Mouse (Mus musculus) G1E (cell line): ENCODE measurements around the gene Ncapd2. TPM values are rescaled to one million over a fixed set of nuclear protein-coding genes. Genes with fewer than 3 reads are reported as not detected.

Experiments
- ATAC-seq: 2 replicates; pipeline ENCODE4 v1.8.0; 2016; ENCODE audit warnings: mild to moderate bottlenecking; ENCODE audit not compliant: insufficient number of reproducible peaks, poor library complexity, low FRiP score, severe bottlenecking; ENCODE audit errors: extremely low read depth
- DNase-seq: peaks from one replicate; pipeline ENCODE4 v3.0.0; 2012; ENCODE audit warnings: low spot score
- H3K27me3 ChIP-seq: 2 replicates; pipeline ENCODE4 v1.6.1; 2012; ENCODE audit warnings: mild to moderate bottlenecking, low read length, inconsistent platforms; ENCODE audit not compliant: insufficient read depth
- H3K36me3 ChIP-seq: replicated peaks from 2 replicates; pipeline ENCODE3; 2012; ENCODE audit warnings: mild to moderate bottlenecking, inconsistent platforms
- H3K4me1 ChIP-seq: 2 replicates; pipeline ENCODE4 v1.6.1; 2012; ENCODE audit warnings: low read depth, low read length, inconsistent platforms, mixed read lengths; ENCODE audit not compliant: insufficient read depth
- H3K4me3 ChIP-seq: 2 replicates; pipeline ENCODE4 v1.5.1; 2012; ENCODE audit warnings: low read depth, mild to moderate bottlenecking, inconsistent platforms, low read length, moderate library complexity, mixed read lengths
- H3K9me3 ChIP-seq: replicated peaks from 2 replicates; pipeline ENCODE4 v1.6.1; 2012; ENCODE audit warnings: inconsistent platforms
- CTCF ChIP-seq: IDR thresholded peaks from 2 replicates; pipeline ENCODE4 v1.5.1; 2012; ENCODE audit warnings: low read depth, low read length, inconsistent platforms, mixed read lengths
- GATA1 ChIP-seq: IDR thresholded peaks from 2 replicates; pipeline ENCODE4 v1.6.1; 2012; ENCODE audit warnings: borderline replicate concordance, low read length, inconsistent platforms, mixed read lengths
- GATA2 ChIP-seq: IDR thresholded peaks from 2 replicates; pipeline ENCODE4 v1.6.1; 2012; ENCODE audit warnings: low read depth, low read length, inconsistent platforms, borderline replicate concordance
- POLR2AphosphoS5 ChIP-seq: IDR thresholded peaks from 2 replicates; pipeline ENCODE4 v1.6.1; 2012; ENCODE audit warnings: low read depth, low read length, inconsistent platforms; ENCODE audit not compliant: insufficient replicate concordance
- TAL1 ChIP-seq: conservative IDR thresholded peaks from 2 replicates; pipeline ENCODE4 v1.6.1; 2012; ENCODE audit warnings: low read depth, low read length, inconsistent platforms, mixed read lengths
- polyA plus RNA-seq: library from polyadenylated mRNA; stranded (reverse); fragments of >175 nt; gene quantifications from 2 replicates; pipeline ENCODE4 v1.2.3, GENCODE M21; 2012
- total RNA-seq, 2 experiments: library from RNA; stranded (forward) in 1 of 2; stranded (reverse) in 1 of 2; fragments of 200-1000 nt in 1 of 2; fragments of >200 nt in 1 of 2; fragmentation: Nextera tagmentation in 1 of 2; gene quantifications; 2 replicates each; pipeline ENCODE4 v1.2.3; 2014 to 2017

Ncapd2 gene
- total and polyA plus RNA-seq, 3 experiments = 243 to 557 (median 269) TPM

GRCm38 (mm10) chr6:125234520-125234828, 43.0 kb upstream of the Ncapd2 start:
- Histone ChIP-seq H3K4me3 (no peak overlapping the region), H3K36me3 (peaks cover 25% of the 10 kb centered on the region), H3K9me3 (no peaks in the 10 kb centered on the region), H3K4me1 (peaks cover 41% of the 10 kb centered on the region), H3K27me3 (no peaks in the 10 kb centered on the region)
- no peak for DNase-seq
- TF ChIP-seq POLR2AphosphoS5 (no peak), CTCF (no peak), GATA2 (no peak), TAL1 (no peak), GATA1 (no peak)
- ATAC-seq = no peak

- Histone ChIP-seq H3K36me3 (peaks cover 22% of the 10 kb centered on the region), H3K4me1 (peaks cover 41% of the 10 kb centered on the region), H3K27me3 (no peaks in the 10 kb centered on the region), H3K9me3 (no peaks in the 10 kb centered on the region), H3K4me3 (no peak overlapping the region)
- TF ChIP-seq POLR2AphosphoS5 (no peak), CTCF (no peak), TAL1 (no peak), GATA2 (no peak), GATA1 (no peak)
- ATAC-seq = no peak
- DNase-seq = no peak
Measured at GRCm38 (mm10) chr6:125233816-125234519, 42.5 kb upstream of the Ncapd2 start.

GRCm38 (mm10) chr6:125232516-125232915, 41.0 kb upstream of the Ncapd2 start:
- no peak for ATAC-seq
- DNase-seq = no peak
- Histone ChIP-seq H3K4me1 (peaks cover 44% of the 10 kb centered on the region), H3K4me3 (no peak overlapping the region; the same call in 1 of the 2 replicates), H3K9me3 (no peaks in the 10 kb centered on the region), H3K27me3 (no peaks in the 10 kb centered on the region), H3K36me3 (peaks cover 30% of the 10 kb centered on the region)
- TF ChIP-seq GATA1 = no peak
- no peak for TF ChIP-seq GATA2
- no peak for TF ChIP-seq TAL1
- TF ChIP-seq CTCF = no peak

- H3K4me3 ChIP-seq = peak overlapping the region; percentile 74
- H3K9me3 ChIP-seq = no peaks in the 10 kb centered on the region
- no peaks in the 10 kb centered on the region for H3K27me3 ChIP-seq
- TF ChIP-seq POLR2AphosphoS5 = no peak
- no peak for TF ChIP-seq CTCF
- no peak for TF ChIP-seq TAL1
- no peak for TF ChIP-seq GATA2
- no peak for TF ChIP-seq GATA1
- peaks cover 44% of the 10 kb centered on the region for H3K4me1 ChIP-seq
- peaks cover 30% of the 10 kb centered on the region for H3K36me3 ChIP-seq
- DNase-seq (no peak), ATAC-seq (peak; percentile 37; the same call in 1 of the 2 replicates)
Measured at GRCm38 (mm10) chr6:125232045-125232437, 40.5 kb upstream of the Ncapd2 start.

GRCm38 (mm10) chr6:125231117-125232044, 39.9 kb upstream of the Ncapd2 start, which contains the start of gene Tapbpl:
TSS of gene Tapbpl (minus strand) at chr6:125231860.
- Histone ChIP-seq H3K36me3 (peaks cover 36% of the 10 kb centered on the region), H3K4me1 (peaks cover 44% of the 10 kb centered on the region), H3K27me3 (no peaks in the 10 kb centered on the region), H3K9me3 (no peaks in the 10 kb centered on the region), H3K4me3 (peak within 1 kb of the TSS; percentile 74)
- DNase-seq (peak; percentile 85), ATAC-seq (peak; percentile 67)
- TF ChIP-seq TAL1 = no peak
- no peak for TF ChIP-seq GATA1
- TF ChIP-seq GATA2 = no peak
- no peak for TF ChIP-seq CTCF
- no peak for TF ChIP-seq POLR2AphosphoS5

GRCm38 (mm10) chr6:125230571-125230970, 39.1 kb upstream of the Ncapd2 start:
- H3K4me3 ChIP-seq = peak overlapping the region; percentile 45; the same call in 1 of the 2 replicates
- ATAC-seq = no peak
- no peak for DNase-seq
- H3K27me3 ChIP-seq = no peaks in the 10 kb centered on the region
- no peaks in the 10 kb centered on the region for H3K9me3 ChIP-seq
- H3K4me1 ChIP-seq = peaks cover 44% of the 10 kb centered on the region
- no peak for TF ChIP-seq POLR2AphosphoS5
- TF ChIP-seq GATA2 = no peak
- peaks cover 40% of the 10 kb centered on the region for H3K36me3 ChIP-seq
